Mouse (Mus musculus) heart, embryonic 15.5 days (tissue): ENCODE data around the gene Magea4. TPM values are rescaled to one million over a fixed set of nuclear protein-coding genes. Genes with fewer than 3 reads are reported as not detected.
A peak's percentile ranks its signal among the peaks of the same experiment; 100 is the strongest.

Experiments
- ATAC-seq: fragments of 200-750 bp; cut with Nextera tagmentation; replicated peaks from 2 replicates; pipeline ENCODE4 v1.8.0; 2017; ENCODE audit warnings: low read depth, moderate TSS enrichment; ENCODE audit not compliant: insufficient number of reproducible peaks, insufficient read depth, low FRiP score
- H3K27ac ChIP-seq: fragments of 300-500 bp; sonication (generic); 2 replicates; pipeline ENCODE4 v1.5.1; 2015; ENCODE audit warnings: mild to moderate bottlenecking, inconsistent platforms
- H3K27me3 ChIP-seq: fragments of 300-500 bp; sonication (generic); 2 replicates; pipeline ENCODE4 v1.6.1; 2015; ENCODE audit warnings: inconsistent platforms
- H3K36me3 ChIP-seq: fragments of 300-500 bp; sonication (generic); 2 replicates; pipeline ENCODE4 v1.6.1; 2015; ENCODE audit warnings: mild to moderate bottlenecking, inconsistent platforms
- H3K4me1 ChIP-seq: fragments of 300-500 bp; sonication (generic); replicated peaks from 2 replicates; pipeline ENCODE4 v1.6.1; 2015; ENCODE audit warnings: inconsistent platforms
- H3K4me2 ChIP-seq: fragments of 300-500 bp; sonication (generic); 2 replicates; pipeline ENCODE4 v1.6.1; 2015; ENCODE audit warnings: inconsistent platforms, mild to moderate bottlenecking, moderate library complexity
- H3K4me3 ChIP-seq: fragments of 300-500 bp; sonication (generic); 2 replicates; pipeline ENCODE4 v1.5.1; 2015; ENCODE audit warnings: mild to moderate bottlenecking, inconsistent platforms
- H3K9ac ChIP-seq: fragments of 300-500 bp; sonication (generic); 2 replicates; pipeline ENCODE4 v1.6.1; 2015; ENCODE audit warnings: mild to moderate bottlenecking, inconsistent platforms
- H3K9me3 ChIP-seq: fragments of 300-500 bp; sonication (generic); replicated peaks from 2 replicates; pipeline ENCODE4 v1.6.1; 2016; ENCODE audit warnings: inconsistent platforms
- WGBS: fragments of 180-500 bp; shearing (Covaris S2); methylation state at CpG from one replicate; pipeline ENCODE4 v1.1.7; 2015; ENCODE audit warnings: mixed read lengths; 5-methylcytosine and 5-hydroxymethylcytosine counted together
- microRNA counts: library from miRNA; unstranded; fragments of <30 nt; microRNA quantifications from one replicate; lab custom pipeline; 2016
- microRNA-seq: library from miRNA; unstranded; fragments of <30 nt; microRNA quantifications from one replicate; pipeline ENCODE4, GENCODE M21; 2016
- polyA plus RNA-seq: library from polyadenylated mRNA; unstranded; fragments of >200 nt; fragmentation: Nextera tagmentation; extraction: Ambion mirVana; gene quantifications from 2 replicates; pipeline ENCODE4 v1.2.1, GENCODE M21; 2015

Gene Magea4
- polyA plus RNA-seq: not detected in 2 replicates

DNA sequence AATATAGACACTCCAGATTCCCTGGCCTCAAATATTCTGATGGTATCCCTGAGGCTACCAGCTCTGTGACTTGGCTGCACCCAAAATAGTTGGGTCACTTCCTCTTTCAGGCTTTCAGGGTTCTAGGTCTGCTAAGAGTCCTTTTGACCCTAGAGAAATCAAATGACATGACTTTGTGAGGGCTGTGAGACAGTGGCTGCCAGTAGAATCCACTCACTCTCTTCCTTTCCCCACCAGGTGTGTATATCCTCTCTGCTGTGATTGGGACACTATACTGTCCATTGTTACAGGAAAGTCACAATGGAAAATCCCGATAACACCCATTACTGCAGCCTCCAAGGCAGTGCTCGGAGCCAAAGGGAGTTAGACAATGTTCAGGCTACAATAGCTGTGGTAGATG, at the start of gene Magea4:
Gene Magea4, plus strand, starts transcription at position 301 of the 400 bp plus-strand sequence.
- no peak within 1 kb of the TSS for H3K4me2 ChIP-seq
- H3K4me3 ChIP-seq: no peak within 1 kb of the TSS
- 61% methylated on average over 2 of the region's 2 CpGs for WGBS
- no peak for ATAC-seq
- H3K27me3 ChIP-seq: no peaks in the 10 kb centered on the region
- no peaks in the 10 kb centered on the region for H3K4me1 ChIP-seq
- H3K36me3 ChIP-seq: no peaks in the 10 kb centered on the region
- no peaks in the 10 kb centered on the region for H3K9me3 ChIP-seq
- no peak within 1 kb of the TSS for H3K9ac ChIP-seq
- no peak within 1 kb of the TSS for H3K27ac ChIP-seq

GRCm38 (mm10) chrX:72202944-72203554, 18.8 kb upstream of the Magea4 start:
- Histone ChIP-seq H3K4me2 (no peak overlapping the region), H3K27me3 (no peaks in the 10 kb centered on the region), H3K4me3 (no peak overlapping the region), H3K9me3 (no peaks in the 10 kb centered on the region), H3K9ac (no peak overlapping the region), H3K27ac (no peak overlapping the region), H3K36me3 (no peaks in the 10 kb centered on the region), H3K4me1 (no peaks in the 10 kb centered on the region)
- 42% methylated on average over 4 of the region's 4 CpGs for WGBS
- ATAC-seq: no peak

GRCm38 (mm10) chrX:72270637-72271036, 48.8 kb downstream of the Magea4 start:
- H3K27ac ChIP-seq: no peak overlapping the region
- no peaks in the 10 kb centered on the region for H3K9me3 ChIP-seq
- 84% methylated on average over 11 of the region's 11 CpGs for WGBS
- no peaks in the 10 kb centered on the region for H3K4me1 ChIP-seq
- no peak overlapping the region for H3K9ac ChIP-seq
- no peaks in the 10 kb centered on the region for H3K27me3 ChIP-seq
- no peaks in the 10 kb centered on the region for H3K36me3 ChIP-seq
- H3K4me2 ChIP-seq: no peak overlapping the region
- ATAC-seq: no peak
- H3K4me3 ChIP-seq: no peak overlapping the region

MicroRNAs encoded within 50 kb of the gene (microRNA counts, 519-probe panel; counts per million panel counts)
- microRNA mmu-miR-224 (lab: Ali Mortazavi, UCI): 2,061 counts per million, percentile 25 among the panel's probes with 10 or more counts
- not detected for microRNA mmu-miR-452 (lab: Ali Mortazavi, UCI)

Small RNA genes lying within 50 kb of the gene (microRNA-seq; reads per million reads assigned to microRNA genes)
- gene Mir224 (295 reads per million, percentile 65 among the genes with 10 or more reads in this experiment), gene Mir452 (34.7 reads per million, percentile 37 among the genes with 10 or more reads in this experiment)

Other genes with a start within 250 kb of the Magea4 start
- gene Fate1, start 249.0 kb upstream of the Magea4 start, polyA plus RNA-seq: not detected in 2 replicates
- 0.04 and 0.11 TPM in 2 replicates for gene Cnga2, start 230.2 kb upstream of the Magea4 start, polyA plus RNA-seq
- gene Gabre, start 52.8 kb downstream of the Magea4 start, polyA plus RNA-seq: 2.0 and 2.9 TPM in 2 replicates
- not detected in 2 replicates for gene Magea10, start 164.8 kb downstream of the Magea4 start, polyA plus RNA-seq